Mouse (Mus musculus): ENCODE measurements at regions not wholly inside any gene's neighbourhood (a gene's known extent, or its start where the extent isn't known, plus 50 kb on each side); places are given as distances from the start of the nearest gene placed in this dataset.

DNA sequence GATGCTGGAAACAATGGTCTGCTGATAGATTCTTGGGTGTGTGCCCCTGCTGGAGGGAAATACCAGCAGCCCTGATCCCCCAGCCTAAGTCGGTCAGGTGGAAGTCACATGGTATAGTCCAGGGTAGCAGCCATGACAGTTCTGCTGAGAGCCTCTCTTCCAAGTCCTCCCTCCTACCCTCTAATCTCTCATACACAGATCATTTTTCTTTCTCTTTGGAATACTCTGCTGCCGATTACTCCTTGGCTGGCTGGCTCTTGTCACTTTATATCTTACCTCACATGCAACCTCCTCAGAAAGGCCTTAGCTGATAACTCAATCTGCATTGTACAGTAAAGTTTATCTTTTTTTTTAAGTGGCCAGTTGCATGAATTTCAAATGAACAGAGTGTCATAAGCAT lies 162.5 kb upstream of the Kbtbd8 start:
- peak; percentile 50; the same call in 1 of the 2 replicates for ATAC-seq (ENCODE audit: insufficient read depth)
- Histone ChIP-seq H3K4me1 (replicated peaks; ENCODE audit: control insufficient read depth in 2 of 2, insufficient read depth in 2 of 2, low read length in 1 of 2) (no peaks in the 10 kb centered on the region), H3K27ac (no peak overlapping the region), H3K9ac (replicated peaks) (no peak overlapping the region), H3K9me3 (ENCODE audit: control insufficient read depth, low read length) (no peaks in the 10 kb centered on the region; the same call in 1 of the 2 replicates), H3K4me2 (ENCODE audit: low read depth) (no peak overlapping the region), H3K36me3 (replicated peaks; ENCODE audit: control insufficient read depth, insufficient read depth, low read depth) (no peaks in the 10 kb centered on the region), H3K27me3 (ENCODE audit: control insufficient read depth, insufficient read depth, low read length) (no peaks in the 10 kb centered on the region), H3K4me3 (ENCODE audit: insufficient read depth in 1 of 2, low read depth in 2 of 2, low read length in 2 of 2) (no peak overlapping the region)
- DNase-seq (ENCODE audit: low read depth in 3 of 3, low spot score in 3 of 3): peak in 1 of 3 experiments; percentile 12
- TF ChIP-seq CTCF (IDR thresholded peaks at IDR 0.05; ENCODE audit: low read depth): no peak
- TF ChIP-seq EP300 (IDR thresholded peaks at IDR 0.05; ENCODE audit: low read depth): 0 out of 2 replicates have a peak, but pooled peaks have one; percentile 27
- WGBS (ENCODE audit: insufficient replicate concordance): 39% methylated on average over 2 of the region's 2 CpGs

DNA sequence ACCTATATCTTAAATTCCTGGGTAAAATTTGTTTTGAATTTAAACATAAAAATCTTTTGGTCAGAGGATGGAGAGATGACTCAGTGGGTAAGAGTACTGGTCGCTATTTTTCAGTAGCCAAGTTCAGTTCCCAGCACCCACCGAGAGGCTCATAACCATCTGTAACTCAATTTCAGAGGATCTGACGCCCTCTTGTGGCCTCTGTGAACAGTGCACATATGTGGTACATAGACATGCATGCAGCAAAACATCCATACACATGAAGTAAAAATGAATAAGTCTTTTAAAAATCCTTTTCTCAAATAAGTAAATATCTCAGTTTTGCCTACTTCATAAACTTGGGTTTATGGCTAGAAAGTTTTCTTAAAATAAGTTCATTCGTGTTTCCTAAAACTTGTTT lies 163.4 kb upstream of the Kbtbd8 start:
- Histone ChIP-seq H3K36me3 (replicated peaks; ENCODE audit: control insufficient read depth, insufficient read depth, low read depth) (no peaks in the 10 kb centered on the region), H3K27me3 (ENCODE audit: control insufficient read depth, insufficient read depth, low read length) (no peaks in the 10 kb centered on the region), H3K4me3 (ENCODE audit: insufficient read depth in 1 of 2, low read depth in 2 of 2, low read length in 2 of 2) (no peak overlapping the region), H3K4me2 (ENCODE audit: low read depth) (no peak overlapping the region), H3K27ac (no peak overlapping the region), H3K9me3 (ENCODE audit: control insufficient read depth, low read length) (no peaks in the 10 kb centered on the region; the same call in 1 of the 2 replicates), H3K9ac (replicated peaks) (no peak overlapping the region), H3K4me1 (replicated peaks; ENCODE audit: control insufficient read depth in 2 of 2, insufficient read depth in 2 of 2, low read length in 1 of 2) (no peaks in the 10 kb centered on the region)
- DNase-seq (ENCODE audit: low read depth in 3 of 3, low spot score in 3 of 3) (no peak), ATAC-seq (ENCODE audit: insufficient read depth) (no peak)
- TF ChIP-seq EP300 (IDR thresholded peaks at IDR 0.05; ENCODE audit: low read depth) (no peak), CTCF (IDR thresholded peaks at IDR 0.05; ENCODE audit: low read depth) (0 out of 2 replicates have a peak, but pooled peaks have one; percentile 7)
- 62% methylated on average over 4 of the region's 4 CpGs for WGBS (ENCODE audit: insufficient replicate concordance)

DNA sequence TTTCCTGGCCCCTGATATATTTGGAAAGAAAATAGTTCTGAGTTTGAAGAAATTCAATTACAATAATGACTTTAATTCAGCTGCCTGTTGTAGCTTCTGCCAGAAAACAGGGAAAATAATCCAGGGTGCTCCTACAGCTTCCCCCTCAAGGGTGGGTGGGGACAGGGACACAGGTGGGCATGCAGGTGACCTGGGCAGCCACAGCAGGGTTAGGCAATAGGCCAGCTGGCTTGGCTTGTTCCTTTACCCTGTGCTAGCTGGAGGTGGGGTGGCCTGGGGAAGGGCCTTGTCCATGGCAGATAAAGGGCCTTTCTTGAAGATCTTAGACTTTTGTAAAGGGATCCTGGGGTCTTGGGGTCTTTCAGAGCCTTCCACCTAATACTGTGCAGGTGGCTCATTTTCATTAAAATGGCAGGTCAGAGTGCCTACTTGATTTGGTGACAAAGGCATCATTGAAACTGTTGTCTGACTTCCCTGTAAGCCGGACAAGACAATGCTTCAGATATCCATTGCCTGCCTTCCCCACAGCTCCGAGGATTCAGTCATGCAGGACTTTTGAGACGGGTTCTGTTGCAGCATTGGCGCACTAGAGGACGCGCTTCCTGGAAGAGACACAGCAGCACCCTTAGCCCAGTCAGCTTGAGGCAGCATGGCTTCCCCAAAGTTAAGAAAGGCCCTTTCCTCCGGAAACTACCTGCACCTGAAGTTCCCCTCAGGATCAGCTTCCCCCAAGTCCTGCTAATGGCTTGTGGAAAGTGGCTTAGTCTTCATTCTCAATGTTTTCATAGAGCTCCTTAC lies 164.9 kb upstream of the Kbtbd8 start:
- DNase-seq (ENCODE audit: low read depth in 3 of 3, low spot score in 3 of 3) (no peak), ATAC-seq (ENCODE audit: insufficient read depth) (no peak)
- Histone ChIP-seq H3K27ac (no peak overlapping the region), H3K4me1 (replicated peaks; ENCODE audit: control insufficient read depth in 2 of 2, insufficient read depth in 2 of 2, low read length in 1 of 2) (no peaks in the 10 kb centered on the region), H3K27me3 (ENCODE audit: control insufficient read depth, insufficient read depth, low read length) (no peaks in the 10 kb centered on the region), H3K4me3 (ENCODE audit: insufficient read depth in 1 of 2, low read depth in 2 of 2, low read length in 2 of 2) (no peak overlapping the region), H3K4me2 (ENCODE audit: low read depth) (no peak overlapping the region), H3K36me3 (replicated peaks; ENCODE audit: control insufficient read depth, insufficient read depth, low read depth) (no peaks in the 10 kb centered on the region), H3K9me3 (ENCODE audit: control insufficient read depth, low read length) (no peaks in the 10 kb centered on the region; the same call in 1 of the 2 replicates), H3K9ac (replicated peaks) (no peak overlapping the region)
- no peak for TF ChIP-seq EP300 (IDR thresholded peaks at IDR 0.05; ENCODE audit: low read depth)
- TF ChIP-seq CTCF (IDR thresholded peaks at IDR 0.05; ENCODE audit: low read depth): no peak
- WGBS (ENCODE audit: insufficient replicate concordance): 71% methylated on average over 7 of the region's 7 CpGs

DNA sequence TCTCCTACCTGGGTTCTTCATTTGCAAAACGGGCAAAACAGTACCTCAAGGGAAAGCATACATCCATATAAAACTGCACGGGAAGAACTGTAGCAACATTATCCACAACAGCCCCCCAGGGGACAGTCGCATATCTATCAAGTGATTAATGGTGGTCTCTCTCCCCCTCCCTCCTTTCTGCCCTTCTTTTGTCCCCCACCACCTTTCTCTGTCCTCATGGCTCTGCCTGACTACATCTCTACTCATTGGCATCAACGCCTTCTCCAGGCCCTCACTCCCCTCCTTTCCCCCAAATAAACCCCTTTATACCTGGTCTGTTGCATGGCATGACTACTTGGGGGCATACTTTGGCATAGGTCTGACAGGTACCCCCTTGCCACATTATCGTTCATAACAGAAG lies 166.1 kb upstream of the Kbtbd8 start:
- WGBS (ENCODE audit: insufficient replicate concordance): 60% methylated on average over 5 of the region's 5 CpGs
- H3K36me3 ChIP-seq (replicated peaks; ENCODE audit: control insufficient read depth, insufficient read depth, low read depth): no peaks in the 10 kb centered on the region
- no peak overlapping the region for H3K9ac ChIP-seq (replicated peaks)
- H3K4me3 ChIP-seq (ENCODE audit: insufficient read depth in 1 of 2, low read depth in 2 of 2, low read length in 2 of 2): no peak overlapping the region
- no peaks in the 10 kb centered on the region for H3K27me3 ChIP-seq (ENCODE audit: control insufficient read depth, insufficient read depth, low read length)
- TF ChIP-seq CTCF (IDR thresholded peaks at IDR 0.05; ENCODE audit: low read depth): no peak
- no peak for TF ChIP-seq EP300 (IDR thresholded peaks at IDR 0.05; ENCODE audit: low read depth)
- no peak overlapping the region for H3K27ac ChIP-seq
- DNase-seq (ENCODE audit: low read depth in 3 of 3, low spot score in 3 of 3) (no peak), ATAC-seq (ENCODE audit: insufficient read depth) (no peak)
- no peaks in the 10 kb centered on the region for H3K4me1 ChIP-seq (replicated peaks; ENCODE audit: control insufficient read depth in 2 of 2, insufficient read depth in 2 of 2, low read length in 1 of 2)
- H3K4me2 ChIP-seq (ENCODE audit: low read depth): no peak overlapping the region
- no peaks in the 10 kb centered on the region; the same call in 1 of the 2 replicates for H3K9me3 ChIP-seq (ENCODE audit: control insufficient read depth, low read length)

DNA sequence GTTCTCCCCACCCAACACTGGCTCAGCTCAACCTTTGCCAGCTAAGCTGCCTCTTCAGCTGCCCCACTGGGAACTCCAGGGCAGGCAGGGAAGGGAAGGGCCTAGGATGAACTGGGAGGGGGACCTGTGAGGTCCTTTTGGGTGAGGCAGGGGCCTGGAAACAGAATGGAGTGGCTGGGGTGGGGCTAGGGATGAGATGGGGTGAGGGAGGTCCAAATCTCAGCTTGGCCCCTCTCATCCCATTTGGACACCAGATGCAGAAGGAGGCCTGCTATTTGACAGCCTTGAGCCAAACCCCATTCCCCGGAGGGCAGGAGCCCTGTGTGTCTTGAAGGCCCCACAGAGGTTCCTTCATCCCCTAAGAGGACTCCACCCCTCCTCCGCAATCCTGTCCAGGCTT lies 166.7 kb upstream of the Kbtbd8 start:
- DNase-seq (ENCODE audit: low read depth in 3 of 3, low spot score in 3 of 3) (no peak), ATAC-seq (ENCODE audit: insufficient read depth) (no peak)
- no peak overlapping the region for H3K4me2 ChIP-seq (ENCODE audit: low read depth)
- TF ChIP-seq EP300 (IDR thresholded peaks at IDR 0.05; ENCODE audit: low read depth) (no peak), CTCF (IDR thresholded peaks at IDR 0.05; ENCODE audit: low read depth) (no peak)
- no peaks in the 10 kb centered on the region for H3K27me3 ChIP-seq (ENCODE audit: control insufficient read depth, insufficient read depth, low read length)
- no peak overlapping the region for H3K27ac ChIP-seq
- no peaks in the 10 kb centered on the region for H3K36me3 ChIP-seq (replicated peaks; ENCODE audit: control insufficient read depth, insufficient read depth, low read depth)
- no peaks in the 10 kb centered on the region; the same call in 1 of the 2 replicates for H3K9me3 ChIP-seq (ENCODE audit: control insufficient read depth, low read length)
- no peaks in the 10 kb centered on the region for H3K4me1 ChIP-seq (replicated peaks; ENCODE audit: control insufficient read depth in 2 of 2, insufficient read depth in 2 of 2, low read length in 1 of 2)
- WGBS (ENCODE audit: insufficient replicate concordance): 58% methylated on average over 2 of the region's 2 CpGs
- H3K9ac ChIP-seq (replicated peaks): no peak overlapping the region
- H3K4me3 ChIP-seq (ENCODE audit: insufficient read depth in 1 of 2, low read depth in 2 of 2, low read length in 2 of 2): no peak overlapping the region
